Mouse (Mus musculus) cortical plate, adult 2 months (tissue): ENCODE results near the gene Orm1.

ENCODE experiments used
- CTCF ChIP-seq: fragments of 200-500 bp; IDR thresholded peaks from 2 replicates; pipeline ENCODE4 v1.5.1; 2011; ENCODE audit warnings: mild to moderate bottlenecking, control low read depth, low read length; ENCODE audit not compliant: insufficient read depth; ENCODE audit errors: extremely low read depth
- POLR2A ChIP-seq: fragments of 200-500 bp; IDR thresholded peaks from 2 replicates; pipeline ENCODE4 v1.6.1; 2011; ENCODE audit warnings: mild to moderate bottlenecking, low read length, control low read depth; ENCODE audit not compliant: insufficient read depth; ENCODE audit errors: extremely low read depth

GRCm38 (mm10) chr4:63323275-63323815 is 21.0 kb upstream of the Orm1 start:
- no peak for TF ChIP-seq CTCF
- no peak for TF ChIP-seq POLR2A
